Mouse (Mus musculus): ENCODE results near the gene Rbm10. TPM values are rescaled to one million over a fixed set of nuclear protein-coding genes. Genes with fewer than 3 reads are reported as not detected.

Gene Rbm10
- polyA plus RNA-seq, 1 experiment from 2014 or later: 44.1 TPM

DNA sequence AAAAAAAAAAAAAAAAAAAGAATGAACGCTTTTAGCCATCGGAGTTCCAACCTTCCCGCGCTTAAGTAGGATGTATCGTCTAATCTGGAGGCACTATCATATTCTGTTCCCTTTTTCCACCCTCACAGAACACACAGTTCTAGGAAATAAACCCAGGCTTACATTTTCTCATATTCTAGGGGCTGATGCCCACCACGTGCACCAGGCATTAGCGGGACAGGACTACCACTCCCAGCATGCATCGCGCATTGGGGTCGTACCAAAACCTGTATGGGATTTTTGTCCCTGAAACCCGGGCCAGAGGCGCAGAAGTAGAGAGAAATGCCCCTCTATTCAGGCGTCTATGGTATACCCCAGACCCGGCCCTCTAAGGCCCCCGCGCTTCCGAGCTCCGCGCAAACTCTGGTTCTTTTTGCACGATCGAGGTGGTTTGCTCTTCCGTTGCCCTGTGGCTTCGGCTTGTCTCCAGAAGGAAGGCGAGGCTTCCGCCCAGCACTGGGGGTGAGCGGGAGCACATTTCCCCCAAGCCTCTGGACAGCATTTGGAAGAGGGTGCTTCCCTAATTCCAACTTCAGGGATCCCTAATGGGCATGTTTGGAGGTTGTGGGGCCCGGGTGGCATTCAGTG is 40.8 kb downstream of the Rbm10 start, which contains the start of gene Uba1:
TSS of gene Uba1 (plus strand) at position 301 of the 627 bp plus-strand sequence.
- 8% methylated on average over 27 of the region's 27 CpGs for WGBS
- H3K27me3 ChIP-seq (replicated peaks): no peaks in the 10 kb centered on the region
- H3K27ac ChIP-seq (ENCODE audit: poor library complexity, severe bottlenecking): peak within 1 kb of the TSS; percentile 53
- H3K9ac ChIP-seq: peak within 1 kb of the TSS; percentile 72
- no peaks in the 10 kb centered on the region for H3K9me3 ChIP-seq (replicated peaks)
- H3K4me1 ChIP-seq (replicated peaks): no peaks in the 10 kb centered on the region
- peak within 1 kb of the TSS; percentile 58 for H3K4me3 ChIP-seq
- no peaks in the 10 kb centered on the region for H3K36me3 ChIP-seq
- ATAC-seq (ENCODE audit: insufficient number of reproducible peaks, low FRiP score): peak; percentile 85
- H3K4me2 ChIP-seq: peak within 1 kb of the TSS; percentile 72

DNA sequence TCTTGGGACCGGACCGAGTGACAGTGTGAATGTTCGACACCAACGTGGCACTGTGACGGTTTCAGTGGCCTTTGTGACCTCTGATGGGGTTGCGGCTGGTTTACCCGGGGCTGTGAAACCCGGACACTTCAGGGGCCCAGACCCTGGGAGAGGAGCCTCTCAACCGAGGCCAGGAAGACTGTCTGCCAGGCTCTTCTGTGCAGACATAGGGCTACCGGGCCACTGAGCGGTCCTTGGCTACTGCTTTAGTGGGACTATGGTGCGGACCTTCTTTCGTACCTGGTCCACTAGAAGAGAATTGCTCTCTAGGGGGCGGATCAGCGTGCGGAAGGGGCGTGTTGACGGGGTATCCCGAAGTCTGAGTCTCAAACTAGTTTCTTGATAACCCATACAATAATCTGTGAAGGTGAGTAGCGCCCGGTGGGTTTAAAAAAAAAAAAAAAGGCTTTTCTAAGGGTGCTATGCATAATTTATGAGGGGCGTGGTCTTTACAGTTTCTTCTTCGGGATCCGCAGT is 41.6 kb downstream of the Rbm10 start:
- Histone ChIP-seq H3K36me3 (no peaks in the 10 kb centered on the region), H3K9ac (peak overlapping the region; percentile 72), H3K4me3 (peak overlapping the region; percentile 58), H3K4me2 (peak overlapping the region; percentile 72), H3K4me1 (replicated peaks) (no peaks in the 10 kb centered on the region), H3K27ac (ENCODE audit: poor library complexity, severe bottlenecking) (peak overlapping the region; percentile 53; the same call in 1 of the 2 replicates), H3K27me3 (replicated peaks) (no peaks in the 10 kb centered on the region), H3K9me3 (replicated peaks) (no peaks in the 10 kb centered on the region)
- ATAC-seq (ENCODE audit: insufficient number of reproducible peaks, low FRiP score): 0 out of 2 replicates have a peak, but pooled peaks have one; percentile 15
- 16% methylated on average over 24 of the region's 24 CpGs for WGBS

- Histone ChIP-seq H3K4me3 (no peak overlapping the region), H3K27me3 (replicated peaks) (no peaks in the 10 kb centered on the region), H3K27ac (ENCODE audit: poor library complexity, severe bottlenecking) (no peak overlapping the region), H3K4me2 (no peak overlapping the region), H3K36me3 (0 out of 2 replicates have a peak, but pooled peaks cover 3% of the 10 kb centered on the region), H3K9ac (no peak overlapping the region), H3K9me3 (replicated peaks) (no peaks in the 10 kb centered on the region), H3K4me1 (replicated peaks) (peaks cover 12% of the 10 kb centered on the region)
- 23% methylated on average over 5 of the region's 5 CpGs for WGBS
- no peak for ATAC-seq (ENCODE audit: insufficient number of reproducible peaks, low FRiP score)
Observed at GRCm38 (mm10) chrX:20662317-20662715, 45.0 kb downstream of the Rbm10 start.

DNA sequence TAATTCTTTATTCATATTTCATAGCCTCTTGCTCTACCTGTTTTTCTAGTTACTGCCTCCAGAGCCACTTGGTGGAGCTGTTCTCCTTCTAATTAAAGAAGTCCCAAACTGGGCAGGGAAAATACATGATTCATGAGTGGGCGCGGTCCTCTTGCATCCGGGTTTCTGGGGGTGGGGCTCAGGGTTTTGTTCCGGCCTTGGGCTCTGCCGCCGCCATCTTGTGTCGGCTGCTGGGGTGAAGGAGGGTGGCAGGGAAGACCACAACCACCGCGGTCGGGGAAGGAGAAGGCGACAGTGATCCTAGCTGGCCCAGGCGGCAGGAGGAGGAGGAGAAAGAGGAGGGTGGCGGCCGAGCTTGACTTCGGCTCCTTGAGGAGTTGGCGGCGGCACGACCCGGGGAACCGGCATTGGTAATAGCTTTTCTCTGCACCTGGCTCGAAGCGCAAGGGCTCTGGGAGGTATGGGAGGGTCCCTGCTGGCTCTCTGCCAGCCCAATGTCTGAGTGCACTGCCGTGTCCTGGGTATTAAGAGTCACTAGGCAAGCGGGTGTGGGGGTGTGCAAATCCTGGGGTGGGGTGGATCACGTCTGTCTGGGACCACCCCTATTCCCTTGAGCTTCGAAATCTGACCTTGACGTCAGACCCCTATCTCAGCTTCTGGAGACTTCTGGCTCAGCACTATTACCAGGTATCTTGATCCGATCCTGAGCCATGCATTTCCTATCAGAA is 45.6 kb downstream of the Rbm10 start:
- Histone ChIP-seq H3K27me3 (replicated peaks) (no peaks in the 10 kb centered on the region), H3K4me1 (replicated peaks) (peaks cover 12% of the 10 kb centered on the region), H3K36me3 (0 out of 2 replicates have a peak, but pooled peaks cover 3% of the 10 kb centered on the region), H3K4me2 (peak overlapping the region; percentile 77), H3K27ac (ENCODE audit: poor library complexity, severe bottlenecking) (peak overlapping the region; percentile 75), H3K9me3 (replicated peaks) (no peaks in the 10 kb centered on the region), H3K4me3 (peak overlapping the region; percentile 72), H3K9ac (peak overlapping the region; percentile 83)
- 15% methylated on average over 24 of the region's 28 CpGs for WGBS
- peak; percentile 87 for ATAC-seq (ENCODE audit: insufficient number of reproducible peaks, low FRiP score)

DNA sequence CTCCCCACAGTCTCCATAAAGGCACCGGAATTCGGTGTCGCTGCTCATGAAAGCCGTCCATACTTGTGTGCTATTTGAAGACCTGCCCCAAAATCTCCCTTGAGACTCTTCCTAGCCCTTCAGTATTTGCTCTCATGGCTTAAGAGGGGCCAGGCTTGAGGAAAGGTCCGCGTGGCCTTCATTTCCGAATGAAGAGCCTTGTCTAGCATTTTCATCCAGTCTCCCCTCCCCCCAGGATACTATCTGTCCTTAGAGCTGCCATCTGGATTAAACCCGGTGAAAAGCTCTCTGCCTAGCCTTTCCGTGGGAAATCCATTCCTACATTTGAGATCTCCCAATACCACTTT is 46.1 kb downstream of the Rbm10 start:
- ATAC-seq (ENCODE audit: insufficient number of reproducible peaks, low FRiP score): no peak; the same call in 1 of the 2 replicates
- Histone ChIP-seq H3K9me3 (replicated peaks) (no peaks in the 10 kb centered on the region), H3K4me3 (peak overlapping the region; percentile 72), H3K4me1 (replicated peaks) (peaks cover 12% of the 10 kb centered on the region), H3K27ac (ENCODE audit: poor library complexity, severe bottlenecking) (peak overlapping the region; percentile 75), H3K27me3 (replicated peaks) (no peaks in the 10 kb centered on the region), H3K36me3 (peaks cover 5% of the 10 kb centered on the region), H3K9ac (peak overlapping the region; percentile 83), H3K4me2 (peak overlapping the region; percentile 77)
- WGBS: 14% methylated on average over 9 of the region's 9 CpGs

GRCm38 (mm10) chrX:20687519-20688067 is 70.3 kb downstream of the Rbm10 start, which contains the start of gene Cdk16:
Gene Cdk16, plus strand, starts transcription at chrX:20687954.
- ATAC-seq (ENCODE audit: insufficient number of reproducible peaks, low FRiP score): peak; percentile 94
- H3K4me3 ChIP-seq: peak within 1 kb of the TSS; percentile 78
- peak within 1 kb of the TSS; percentile 99 for H3K27ac ChIP-seq (ENCODE audit: poor library complexity, severe bottlenecking)
- H3K27me3 ChIP-seq (replicated peaks): no peaks in the 10 kb centered on the region
- H3K36me3 ChIP-seq: peaks cover 11% of the 10 kb centered on the region
- 14% methylated on average over 16 of the region's 16 CpGs for WGBS
- peaks cover 27% of the 10 kb centered on the region; the same call in 1 of the 2 replicates for H3K4me1 ChIP-seq (replicated peaks)
- peak within 1 kb of the TSS; percentile 95 for H3K9ac ChIP-seq
- H3K9me3 ChIP-seq (replicated peaks): no peaks in the 10 kb centered on the region
- peak within 1 kb of the TSS; percentile 78 for H3K4me2 ChIP-seq

GRCm38 (mm10) chrX:20688068-20688547 is 70.8 kb downstream of the Rbm10 start:
- peaks cover 27% of the 10 kb centered on the region; the same call in 1 of the 2 replicates for H3K4me1 ChIP-seq (replicated peaks)
- peak; percentile 93 for ATAC-seq (ENCODE audit: insufficient number of reproducible peaks, low FRiP score)
- 14% methylated on average over 33 of the region's 33 CpGs for WGBS

DNA sequence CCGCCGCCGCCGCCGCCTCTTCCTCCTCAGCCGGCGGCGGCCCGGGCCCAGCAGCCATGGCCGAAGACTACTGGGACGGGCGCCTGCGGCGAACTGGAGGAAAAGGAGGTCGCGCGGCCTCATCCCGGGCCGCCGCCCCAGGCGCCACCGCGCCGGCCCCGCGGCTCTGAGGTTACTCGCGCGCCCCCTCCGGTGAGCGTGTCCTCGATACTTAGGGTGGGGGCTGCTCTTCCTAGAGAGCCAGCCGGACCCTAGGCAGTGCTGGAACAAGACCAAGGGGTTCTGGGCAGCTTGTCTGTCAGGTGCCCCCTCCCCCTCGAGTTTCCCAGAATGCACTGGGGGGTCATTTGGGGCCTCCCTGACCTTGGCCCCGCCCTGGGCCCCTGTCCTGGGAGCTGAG is 71.3 kb downstream of the Rbm10 start:
- Histone ChIP-seq H3K4me1 (replicated peaks) (peaks cover 27% of the 10 kb centered on the region; the same call in 1 of the 2 replicates), H3K27me3 (replicated peaks) (no peaks in the 10 kb centered on the region), H3K4me3 (peak overlapping the region; percentile 78), H3K4me2 (peak overlapping the region; percentile 78), H3K36me3 (peaks cover 13% of the 10 kb centered on the region), H3K9ac (peak overlapping the region; percentile 95), H3K9me3 (replicated peaks) (no peaks in the 10 kb centered on the region), H3K27ac (ENCODE audit: poor library complexity, severe bottlenecking) (peak overlapping the region; percentile 99)
- peak; percentile 79 for ATAC-seq (ENCODE audit: insufficient number of reproducible peaks, low FRiP score)
- WGBS: 8% methylated on average over 23 of the region's 35 CpGs

More at GRCm38 (mm10) chrX:20688068-20688547, 70.8 kb downstream of the Rbm10 start:
- peak overlapping the region; percentile 99 for H3K27ac ChIP-seq (ENCODE audit: poor library complexity, severe bottlenecking)
- peaks cover 11% of the 10 kb centered on the region for H3K36me3 ChIP-seq
- peak overlapping the region; percentile 78 for H3K4me2 ChIP-seq
- H3K9ac ChIP-seq: peak overlapping the region; percentile 95
- H3K9me3 ChIP-seq (replicated peaks): no peaks in the 10 kb centered on the region
- no peaks in the 10 kb centered on the region for H3K27me3 ChIP-seq (replicated peaks)
- H3K4me3 ChIP-seq: peak overlapping the region; percentile 78

- Histone ChIP-seq H3K4me3 (no peak overlapping the region), H3K27ac (ENCODE audit: poor library complexity, severe bottlenecking) (no peak overlapping the region), H3K36me3 (peaks cover 39% of the 10 kb centered on the region), H3K4me1 (replicated peaks) (peaks cover 25% of the 10 kb centered on the region; the same call in 1 of the 2 replicates), H3K9me3 (replicated peaks) (no peaks in the 10 kb centered on the region), H3K27me3 (replicated peaks) (no peaks in the 10 kb centered on the region), H3K4me2 (no peak overlapping the region), H3K9ac (no peak overlapping the region)
- no peak for ATAC-seq (ENCODE audit: insufficient number of reproducible peaks, low FRiP score)
- 69% methylated on average over 3 of the region's 3 CpGs for WGBS
Observed at GRCm38 (mm10) chrX:20691566-20691965, 74.3 kb downstream of the Rbm10 start.

DNA sequence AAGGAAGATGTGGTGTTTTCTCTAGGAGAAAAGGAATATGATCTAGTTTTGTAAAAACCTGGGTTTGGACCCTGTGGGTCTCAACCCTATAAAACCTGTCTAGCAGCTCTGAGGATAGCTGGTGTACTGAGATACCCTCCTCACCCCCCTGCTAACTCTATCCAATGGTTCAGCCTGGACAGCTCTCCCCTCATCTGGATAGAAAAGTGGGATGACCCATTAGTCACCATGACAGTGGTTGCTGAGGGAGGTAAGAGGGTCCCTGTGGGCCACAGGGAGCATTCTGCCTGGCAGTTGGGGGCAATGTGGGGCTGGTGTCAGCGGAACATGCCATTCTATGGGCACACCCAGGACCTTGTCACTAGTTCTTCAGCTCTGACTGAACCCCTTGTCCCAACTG is 75.3 kb downstream of the Rbm10 start:
- no peaks in the 10 kb centered on the region for H3K27me3 ChIP-seq (replicated peaks)
- no peak overlapping the region for H3K9ac ChIP-seq
- H3K4me3 ChIP-seq: no peak overlapping the region
- 84% methylated on average over 1 of the region's 1 CpGs for WGBS
- no peaks in the 10 kb centered on the region for H3K9me3 ChIP-seq (replicated peaks)
- peaks cover 44% of the 10 kb centered on the region for H3K36me3 ChIP-seq
- H3K4me2 ChIP-seq: no peak overlapping the region
- no peak overlapping the region for H3K27ac ChIP-seq (ENCODE audit: poor library complexity, severe bottlenecking)
- ATAC-seq (ENCODE audit: insufficient number of reproducible peaks, low FRiP score): no peak
- peaks cover 22% of the 10 kb centered on the region; the same call in 1 of the 2 replicates for H3K4me1 ChIP-seq (replicated peaks)
